Mouse (Mus musculus) bone marrow, adult 2 months (tissue): Measurements from ENCODE around the gene Arhgef28. TPM values are rescaled to one million over a fixed set of nuclear protein-coding genes. Genes with fewer than 3 reads are reported as not detected.

Experiments
- H3K27ac ChIP-seq: fragments of 200-500 bp; 2 replicates; pipeline ENCODE4 v1.5.1; 2012; ENCODE audit warnings: low read depth, mild to moderate bottlenecking, control low read depth, inconsistent platforms, low read length; ENCODE audit not compliant: control insufficient read depth, poor library complexity, insufficient read depth
- H3K4me1 ChIP-seq: fragments of 200-500 bp; 2 replicates; pipeline ENCODE4 v1.6.1; 2011; ENCODE audit warnings: low read length; ENCODE audit not compliant: control insufficient read depth, insufficient read depth
- H3K4me3 ChIP-seq: fragments of 200-500 bp; replicated peaks from 2 replicates; pipeline ENCODE3; 2011; ENCODE audit warnings: mild to moderate bottlenecking, low read depth, low read length, control low read depth; ENCODE audit not compliant: control insufficient read depth
- CTCF ChIP-seq: fragments of 200-500 bp; IDR thresholded peaks from 2 replicates; pipeline ENCODE4 v1.5.1; 2011; ENCODE audit warnings: low read length, control low read depth; ENCODE audit not compliant: control insufficient read depth, insufficient read depth
- POLR2A ChIP-seq: fragments of 200-500 bp; IDR thresholded peaks from 2 replicates; pipeline ENCODE4 v1.6.1; 2011; ENCODE audit warnings: low read depth, mild to moderate bottlenecking, control low read depth, low read length, borderline replicate concordance; ENCODE audit not compliant: control insufficient read depth
- WGBS: fragments of 180-500 bp; shearing (Covaris S2); methylation state at CpG from one replicate; pipeline ENCODE4 v1.1.7; 2018; 5-methylcytosine and 5-hydroxymethylcytosine counted together
- polyA plus RNA-seq: library from polyadenylated mRNA; stranded (reverse); fragments of >200 nt; gene quantifications from 2 replicates; pipeline ENCODE4 v1.2.4, GENCODE M21; 2011; ENCODE audit warnings: low replicate concordance; ENCODE audit not compliant: missing spikeins, insufficient read depth, insufficient read length

The Arhgef28 gene
- polyA plus RNA-seq = 2.7 TPM in 1 of 2 replicates, not detected in the other

- TF ChIP-seq POLR2A (no peak), CTCF (peak; percentile 29; the same call in 1 of the 2 replicates)
- under 1% methylated on average over 56 of the region's 76 CpGs for WGBS
- no peaks in the 10 kb centered on the region for H3K4me1 ChIP-seq
- no peak within 1 kb of the TSS; the same call in 1 of the 2 replicates for H3K27ac ChIP-seq
- H3K4me3 ChIP-seq = peak within 1 kb of the TSS; percentile 52
Observed at GRCm38 (mm10) chr13:98205771-98206545, at the start of gene Arhgef28. TSS of gene Arhgef28 (minus strand) at chr13:98206439.

GRCm38 (mm10) chr13:98254921-98255320 lies 48.7 kb upstream of the Arhgef28 start:
- H3K27ac ChIP-seq = no peak overlapping the region
- TF ChIP-seq CTCF (no peak), POLR2A (no peak)
- 90% methylated on average over 9 of the region's 9 CpGs for WGBS
- H3K4me1 ChIP-seq = no peaks in the 10 kb centered on the region
- H3K4me3 ChIP-seq = no peak overlapping the region

- H3K27ac ChIP-seq = no peak overlapping the region
- H3K4me3 ChIP-seq = no peak overlapping the region
- WGBS = 89% methylated on average over 10 of the region's 10 CpGs
- H3K4me1 ChIP-seq = no peaks in the 10 kb centered on the region
- TF ChIP-seq CTCF (no peak), POLR2A (no peak)
Observed at GRCm38 (mm10) chr13:98249594-98249993, 43.4 kb upstream of the Arhgef28 start.

DNA sequence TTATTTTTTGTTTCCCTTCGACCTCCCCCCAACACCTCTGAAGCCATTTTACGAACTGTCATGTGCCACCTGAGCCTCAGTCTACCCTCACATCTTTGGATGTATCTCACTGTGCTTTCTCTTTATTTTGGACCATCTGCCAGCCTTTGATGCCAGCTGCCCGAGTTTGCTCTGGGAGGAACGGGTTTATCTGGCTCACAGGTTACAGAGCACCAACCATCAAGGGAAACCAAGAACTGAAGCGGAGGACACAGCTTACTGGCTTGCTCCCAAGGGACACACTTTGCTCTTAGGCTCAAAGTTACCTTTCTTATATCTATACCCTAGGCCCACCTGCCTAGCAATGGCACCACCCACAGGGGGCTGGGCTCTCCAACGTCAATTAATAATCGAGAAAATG lies 39.1 kb upstream of the Arhgef28 start:
- TF ChIP-seq POLR2A (no peak), CTCF (no peak)
- Histone ChIP-seq H3K4me1 (no peaks in the 10 kb centered on the region), H3K4me3 (no peak overlapping the region), H3K27ac (no peak overlapping the region)
- WGBS = 68% methylated on average over 7 of the region's 7 CpGs

DNA sequence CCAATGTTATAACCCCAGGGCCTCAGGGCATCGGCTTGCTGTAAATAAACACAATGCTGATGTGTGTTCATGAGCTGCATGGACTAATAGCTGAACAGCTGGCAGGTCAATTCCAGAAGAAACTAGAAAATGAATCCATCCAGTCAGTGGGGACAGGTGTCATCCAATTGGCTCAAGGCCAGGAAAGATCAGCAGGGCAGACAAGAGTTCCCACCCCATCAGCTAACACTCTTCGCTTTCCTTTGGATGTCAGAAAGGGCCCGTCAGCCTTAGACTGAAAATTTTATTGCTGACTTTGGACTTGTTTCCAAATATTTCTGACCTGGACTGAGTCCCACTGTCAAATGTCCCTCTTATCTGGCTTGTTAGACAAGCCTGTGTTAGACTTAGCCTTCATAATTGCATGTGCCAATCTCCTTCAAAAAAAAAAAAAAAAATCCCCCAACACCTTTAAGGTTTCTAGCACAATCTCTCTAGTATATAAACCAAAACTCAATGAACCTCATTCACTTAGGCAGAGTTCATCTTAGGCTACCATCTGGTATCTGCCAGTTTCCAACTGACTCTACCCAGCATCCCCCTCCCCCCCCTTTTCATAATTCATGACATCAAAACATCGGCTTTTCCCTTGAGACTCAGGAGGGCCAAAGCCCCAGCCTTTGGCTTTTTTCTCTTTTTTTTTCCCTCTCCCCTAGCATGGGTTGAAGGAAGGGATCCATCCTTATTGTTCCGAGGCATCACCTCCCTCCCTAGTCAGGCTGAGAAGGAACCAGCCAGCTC lies 38.5 kb upstream of the Arhgef28 start:
- Histone ChIP-seq H3K4me1 (no peaks in the 10 kb centered on the region), H3K4me3 (no peak overlapping the region), H3K27ac (no peak overlapping the region)
- TF ChIP-seq POLR2A (no peak), CTCF (no peak)
- WGBS = 74% methylated on average over 5 of the region's 5 CpGs

GRCm38 (mm10) chr13:98241531-98242282 lies 35.5 kb upstream of the Arhgef28 start:
- Histone ChIP-seq H3K4me1 (no peaks in the 10 kb centered on the region; the same call in 1 of the 2 replicates), H3K4me3 (no peak overlapping the region), H3K27ac (no peak overlapping the region)
- TF ChIP-seq CTCF (no peak), POLR2A (no peak)
- 43% methylated on average over 9 of the region's 9 CpGs for whole genome bisulfite sequencing

GRCm38 (mm10) chr13:98239978-98240641 lies 33.9 kb upstream of the Arhgef28 start:
- TF ChIP-seq CTCF (peak; percentile 53), POLR2A (no peak)
- WGBS = 18% methylated on average over 12 of the region's 12 CpGs
- Histone ChIP-seq H3K27ac (no peak overlapping the region), H3K4me3 (no peak overlapping the region), H3K4me1 (no peaks in the 10 kb centered on the region; the same call in 1 of the 2 replicates)

DNA sequence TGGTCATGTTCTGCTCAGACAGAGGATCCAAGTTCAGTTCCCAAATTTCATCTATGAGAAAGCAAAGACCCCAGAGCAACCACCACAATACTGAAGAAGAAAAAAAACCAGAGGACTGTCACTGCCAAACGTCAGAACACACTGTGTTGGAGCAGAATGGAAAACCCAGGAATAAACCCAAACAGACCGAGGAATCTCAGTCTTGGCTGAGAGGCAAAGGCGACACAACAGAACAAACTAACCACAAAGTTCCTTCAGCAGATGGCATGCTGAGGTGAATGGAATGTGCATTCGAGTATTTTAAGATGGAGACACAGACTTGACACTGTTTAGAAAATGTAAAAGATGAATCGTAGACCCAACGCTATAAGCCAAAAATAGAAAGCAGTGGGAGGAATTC lies 29.2 kb upstream of the Arhgef28 start:
- TF ChIP-seq POLR2A (no peak), CTCF (no peak)
- Histone ChIP-seq H3K4me3 (no peak overlapping the region), H3K27ac (no peak overlapping the region), H3K4me1 (no peaks in the 10 kb centered on the region; the same call in 1 of the 2 replicates)
- 72% methylated on average over 6 of the region's 6 CpGs for WGBS
